Mouse (Mus musculus) T-cell, adult 66 days (primary cell): ENCODE data around the gene Ctsa. TPM values are rescaled to one million over a fixed set of nuclear protein-coding genes. Genes with fewer than 3 reads are reported as not detected.

Experiments used
- total RNA-seq, 2 experiments: library from RNA; stranded (reverse); gene quantifications; 3 replicates in 1 of 2; 4 replicates in 1 of 2; pipeline ENCODE4 v1.2.4; 2023

Gene Ctsa
- 100 to 1,000 TPM; 118 to 128 TPM for total RNA-seq

GRCm38 (mm10) chr2:164832748-164833301 is at the start of gene Ctsa:
Gene Ctsa (plus strand): TSS chr2:164832873.

GRCm38 (mm10) chr2:164785481-164786387 is 46.9 kb upstream of the Ctsa start, which contains the start of gene Snx21:
Gene Snx21 (plus strand): TSS chr2:164785823.

GRCm38 (mm10) chr2:164804533-164805331 is 27.9 kb upstream of the Ctsa start, which contains the start of the genes Acot8 and Zswim3:
Gene Acot8 (minus strand): TSS chr2:164804882.
Gene Zswim3 (plus strand): TSS chr2:164805098.

DNA sequence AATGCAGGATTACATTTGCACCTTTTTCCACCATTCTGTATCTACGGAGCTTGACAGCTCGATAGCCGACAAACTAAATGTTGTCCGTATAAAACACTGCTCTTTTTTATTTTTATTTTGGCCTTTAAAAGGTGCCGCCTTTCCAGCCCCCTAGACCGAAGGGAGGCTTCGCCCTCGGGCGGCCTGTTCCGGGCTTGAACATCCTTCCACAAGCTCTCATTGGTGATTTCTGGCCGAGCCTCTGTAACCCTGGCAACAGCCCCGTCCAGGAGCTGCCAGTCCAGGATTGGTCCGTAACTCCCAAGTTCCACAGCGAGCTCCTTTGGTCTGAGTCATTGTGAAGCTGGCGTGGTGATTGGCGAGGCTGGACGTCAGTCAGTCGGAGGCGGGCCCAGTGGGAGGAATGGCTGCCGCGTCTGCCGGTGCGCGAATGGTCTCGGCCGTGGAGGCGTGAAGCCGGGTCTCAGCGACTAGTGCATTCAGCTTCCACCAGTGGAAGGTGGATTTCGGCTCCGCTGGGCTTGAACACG is 10.0 kb upstream of the Ctsa start, which contains the start of gene Zswim1:
TSS of gene Zswim1 (plus strand) at position 51 of the 530 bp plus-strand sequence.

DNA sequence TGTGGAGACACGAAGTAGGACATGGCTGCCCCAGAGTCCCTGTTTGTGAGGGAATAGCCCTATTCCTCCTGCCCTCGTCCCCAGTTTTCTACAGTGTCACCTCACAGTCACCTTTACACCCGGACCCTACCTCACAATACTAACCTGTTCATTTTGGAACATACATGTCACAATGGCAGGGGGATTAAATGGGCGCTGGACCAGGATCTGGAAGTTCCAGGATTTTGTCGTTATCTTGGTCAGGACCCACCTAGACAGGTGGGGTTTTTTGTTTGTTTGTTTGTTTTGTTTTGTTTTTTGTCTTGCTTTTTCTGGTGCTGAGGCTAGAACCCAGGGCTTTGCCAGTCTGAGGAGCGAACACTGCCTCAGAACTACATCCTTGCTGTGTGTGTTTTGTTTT is 4.2 kb upstream of the Ctsa start, which contains the start of gene Spata25:
TSS of gene Spata25 (minus strand) at position 101 of the 400 bp plus-strand sequence.

DNA sequence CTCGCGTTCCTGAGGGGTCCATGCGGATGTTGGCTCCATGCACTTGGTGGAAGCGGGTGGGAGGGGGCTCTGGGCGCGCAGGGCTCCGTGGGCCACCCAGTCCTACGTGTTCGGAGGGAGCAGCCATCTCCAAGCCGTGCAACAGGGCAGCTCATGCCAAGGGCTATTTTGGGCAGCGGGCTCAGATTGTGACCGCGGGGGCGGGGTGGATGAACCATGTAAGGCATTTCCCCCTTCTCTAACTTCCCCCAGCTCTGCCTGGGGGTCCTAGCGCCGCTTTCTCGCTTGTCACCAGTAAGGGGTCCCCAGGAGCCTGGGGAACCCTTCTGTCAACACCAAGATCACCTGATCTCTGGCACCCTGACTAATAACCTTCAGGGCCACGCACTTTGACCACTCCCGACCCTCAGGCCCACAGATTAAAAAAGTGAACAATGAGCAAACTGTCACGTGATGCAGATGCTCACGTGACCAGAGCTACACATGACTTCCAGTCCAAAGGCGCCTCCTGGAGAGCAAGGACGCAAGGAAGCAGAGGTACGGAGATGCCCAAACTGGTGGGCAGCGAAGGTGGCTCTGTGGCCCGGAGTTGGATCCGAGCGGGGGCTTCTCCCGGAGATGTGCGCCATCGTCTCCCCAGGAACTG is 764 bp downstream of the Ctsa start, which contains the start of gene Neurl2:
TSS of gene Neurl2 (minus strand) at position 143 of the 646 bp plus-strand sequence.

GRCm38 (mm10) chr2:164857101-164857821 is 24.6 kb downstream of the Ctsa start, which contains the start of gene Pltp:
Gene Pltp (minus strand): TSS chr2:164857711.

GRCm38 (mm10) chr2:164879228-164879567 is 46.5 kb downstream of the Ctsa start, which contains the start of gene Pcif1:
Gene Pcif1 (plus strand): TSS chr2:164879304.

Other genes with a start within 250 kb of the Ctsa start
- not detected for gene Wfdc6a, start 247.4 kb upstream of the Ctsa start, total RNA-seq
- not detected for gene Eppin, start 239.3 kb upstream of the Ctsa start, total RNA-seq
- not detected for gene Wfdc6b, start 219.4 kb upstream of the Ctsa start, total RNA-seq
- not detected for gene Wfdc8, start 219.2 kb upstream of the Ctsa start, total RNA-seq
- not detected for gene Wfdc16, start 194.1 kb upstream of the Ctsa start, total RNA-seq
- not detected for gene Wfdc10, start 176.8 kb upstream of the Ctsa start, total RNA-seq
- gene Wfdc9, start 176.3 kb upstream of the Ctsa start, total RNA-seq: not detected
- gene Wfdc11, start 158.8 kb upstream of the Ctsa start, total RNA-seq: not detected
- gene Wfdc13, start 147.8 kb upstream of the Ctsa start, total RNA-seq: not detected
- not detected for gene Spint4, start 134.4 kb upstream of the Ctsa start, total RNA-seq
- gene Spint5, start 117.6 kb upstream of the Ctsa start, total RNA-seq: not detected
- under 1 TPM in 1 of 2 experiments, not detected in 1; 0.36 TPM for gene Wfdc3, start 86.9 kb upstream of the Ctsa start, total RNA-seq
- gene Dnttip1, start 86.9 kb upstream of the Ctsa start, total RNA-seq: 10 to 100 TPM; 41.7 to 46.9 TPM
- 1 to 10 TPM; 2.9 to 9.5 TPM for gene Ube2c, start 63.0 kb upstream of the Ctsa start, total RNA-seq
- gene Tnnc2, start 52.9 kb upstream of the Ctsa start, total RNA-seq: not detected
- under 1 TPM; 0.33 to 0.96 TPM for gene Snx21, start 47.0 kb upstream of the Ctsa start, total RNA-seq
- gene Acot8, start 28.0 kb upstream of the Ctsa start, total RNA-seq: 10 to 100 TPM; 51.6 to 59.8 TPM
- 1 to 10 TPM; 3.4 to 3.6 TPM for gene Zswim3, start 27.8 kb upstream of the Ctsa start, total RNA-seq
- 10 to 100 TPM; 11.1 to 11.2 TPM for gene Zswim1, start 10.2 kb upstream of the Ctsa start, total RNA-seq
- gene Spata25, start 4.3 kb upstream of the Ctsa start, total RNA-seq: not detected
- 1 to 10 TPM; 1.1 to 1.7 TPM for gene Neurl2, start 583 bp downstream of the Ctsa start, total RNA-seq
- 1 to 10 TPM; 5.7 to 6.9 TPM for gene Pltp, start 24.8 kb downstream of the Ctsa start, total RNA-seq
- 100 to 1,000 TPM in 1 of 2 experiments, 10 to 100 TPM in 1; 83.5 to 104 TPM for gene Pcif1, start 46.4 kb downstream of the Ctsa start, total RNA-seq
- 10 to 100 TPM; 55.6 to 55.9 TPM for gene Zfp335, start 78.9 kb downstream of the Ctsa start, total RNA-seq
- gene Mmp9, start 107.9 kb downstream of the Ctsa start, total RNA-seq: 1 to 10 TPM; 3.8 to 4.2 TPM
- 1 to 10 TPM in 1 of 2 experiments, under 1 TPM in 1; 0.68 to 1.4 TPM for gene Slc12a5, start 127.9 kb downstream of the Ctsa start, total RNA-seq
- gene Ncoa5, start 202.0 kb downstream of the Ctsa start, total RNA-seq: 10 to 100 TPM; 42.9 to 45.8 TPM
- under 1 TPM in 1 of 2 experiments, not detected in 1; 0.55 TPM for gene Cd40, start 222.8 kb downstream of the Ctsa start, total RNA-seq